ENCODE assay signal across 8 mouse cellular contexts in genomic region chr14:31422395-31422794, GRCm38 (mm10). TPM values are rescaled to one million over a fixed set of nuclear protein-coding genes. Genes with fewer than 3 reads are reported as not detected.
DNase-seq lines count a peak whose midpoint lies in the region; ATAC-seq and TF ChIP-seq lines count a peak whose summit lies in the region.

No protein-coding gene starts in this region.

- TF ChIP-seq CTCF in liver, adult 2 months (IDR thresholded peaks at IDR 0.05; ENCODE audit: low read depth, low read length) = no peak
- no peak for TF ChIP-seq CTCF in embryonic fibroblast, embryonic 13.5 days (IDR thresholded peaks at IDR 0.05; ENCODE audit: borderline replicate concordance, insufficient read depth, low read length)

- 0 out of 2 replicates have a peak, but pooled peaks cover 5% of the 10 kb centered on the region for H3K9me3 ChIP-seq in heart, embryonic 14.5 days (ENCODE audit: control insufficient read depth, low read length)

- no peak for ATAC-seq in heart, embryonic 14.5 days (ENCODE audit: insufficient number of reproducible peaks, insufficient read depth, low FRiP score, low read depth)
- ATAC-seq in neutrophil, adult 5-6 weeks (ENCODE audit: extremely low read depth, insufficient number of reproducible peaks, low FRiP score, poor library complexity, severe bottlenecking) = peak; percentile 50; the same call in 1 of the 2 replicates

- H3K4me1 ChIP-seq in heart, embryonic 14.5 days (ENCODE audit: control insufficient read depth in 2 of 2, insufficient read depth in 2 of 2, low read length in 2 of 2) = peaks cover 46 to 64% of the 10 kb centered on the region in 2 experiments
- H3K4me1 ChIP-seq in liver, adult 2 months (ENCODE audit: control insufficient read depth, insufficient read depth, low read length) = peaks cover 58% of the 10 kb centered on the region
- H3K4me1 ChIP-seq in embryonic fibroblast, embryonic 13.5 days (ENCODE audit: control insufficient read depth, insufficient read depth, low read length) = peaks cover 14% of the 10 kb centered on the region

- peaks cover 5% of the 10 kb centered on the region; the same call in 1 of the 2 replicates for H3K36me3 ChIP-seq in heart, embryonic 14.5 days (ENCODE audit: control insufficient read depth, insufficient read depth, low read length)
- peaks cover 3% of the 10 kb centered on the region; the same call in 1 of the 2 replicates for H3K36me3 ChIP-seq in liver, adult 2 months (ENCODE audit: control insufficient read depth, insufficient read depth, low read length)

- 94% methylated on average over 5 of the region's 5 CpGs for WGBS in heart, embryonic 14.5 days
- 82% methylated on average over 5 of the region's 5 CpGs for WGBS in liver, adult 2 months

- intact Hi-C loops in heart, postnatal 10 days (cut with DNase I) = no loop called here

- H3K4me2 ChIP-seq in heart, embryonic 14.5 days (ENCODE audit: low read length) = no peak overlapping the region

- no peak overlapping the region for H3K9ac ChIP-seq in heart, embryonic 14.5 days (ENCODE audit: low read length)
- 0 out of 2 replicates have a peak overlapping the region, but pooled peaks have one; percentile 7 for H3K9ac ChIP-seq in liver, adult 2 months (ENCODE audit: low read depth, low read length)

- no peaks in the 10 kb centered on the region for H3K27me3 ChIP-seq in heart, embryonic 14.5 days (ENCODE audit: control insufficient read depth, insufficient read depth, low read length)
- no peaks in the 10 kb centered on the region for H3K27me3 ChIP-seq in liver, adult 2 months (ENCODE audit: control insufficient read depth, insufficient read depth, low read length)

- no peak overlapping the region for H3K4me3 ChIP-seq in heart, embryonic 14.5 days (ENCODE audit: control insufficient read depth in 1 of 2, insufficient read depth in 1 of 2, low read depth in 1 of 2, low read length in 2 of 2)
- H3K4me3 ChIP-seq in liver, adult 2 months (ENCODE audit: insufficient read depth, low read depth, low read length) = no peak overlapping the region
- H3K4me3 ChIP-seq in embryonic fibroblast, embryonic 13.5 days (ENCODE audit: insufficient read depth, low read length) = no peak overlapping the region

- peak overlapping the region; percentile 10 to 80 for H3K27ac ChIP-seq in heart, embryonic 14.5 days (replicated peaks in 1 of 2; ENCODE audit: control insufficient read depth in 1 of 2, insufficient read depth in 1 of 2, low read depth in 2 of 2, low read length in 2 of 2)
- peak overlapping the region; percentile 100 for H3K27ac ChIP-seq in liver, adult 2 months (replicated peaks; ENCODE audit: insufficient read depth, low read depth, low read length)
- H3K27ac ChIP-seq in embryonic fibroblast, embryonic 13.5 days (ENCODE audit: insufficient read depth, low read length) = peak overlapping the region; percentile 91

- peaks cover 55% of the 10 kb centered on the region for H3K79me2 ChIP-seq in liver, adult 2 months (ENCODE audit: control insufficient read depth, insufficient read depth, low read length)

- DNase-seq in heart, postnatal 10 days = no peak
- DNase-seq in liver, adult 2 months (ENCODE audit: extremely low read depth, low read depth, low spot score) = no peak
- DNase-seq in liver = no peak
- DNase-seq in c-Kit-positive CD71-positive TER-119-positive erythroid progenitor cells, embryonic 14.5 days (ENCODE audit: low spot score) = no peak
- no peak for DNase-seq in Muller cell, postnatal 12 days (ENCODE audit: inconsistent ontology term)

- TF ChIP-seq POLR2A in liver, adult 2 months (IDR thresholded peaks at IDR 0.05; ENCODE audit: extremely low read depth, insufficient read depth, low read length) = no peak
- no peak for TF ChIP-seq POLR2A in embryonic fibroblast, embryonic 13.5 days (IDR thresholded peaks at IDR 0.05; ENCODE audit: low read depth, low read length)

RNA-seq across cellular contexts. Expression of gene Sh3bp5, which starts 13.5 kb away (rescaled TPM):
- 13.0 and 13.5 TPM in 2 replicates for polyA plus RNA-seq in heart, embryonic 14.5 days (2014; fragmentation: Nextera tagmentation; extraction: Ambion mirVana)
- 10 to 100 TPM; 59.7 to 65.1 TPM for total RNA-seq in heart, postnatal 10 days (2021)
- total RNA-seq in liver, adult 2 months (2014; rRNA removed) = 37.1 and 37.7 TPM in 2 replicates
- polyA plus RNA-seq in liver, adult 2 months (2012; rRNA removed) = 22.6 and 26.1 TPM in 2 replicates
- polyA plus RNA-seq in embryonic fibroblast, embryonic 13.5 days (2011; ENCODE audit: insufficient read length, low read depth, missing spikeins) = 25.0 and 29.1 TPM in 2 replicates
- 110 and 118 TPM in 2 replicates for total RNA-seq in neutrophil, adult 5-6 weeks (2017)

Comparison
In these comparisons a context has a peak if more than half of its experiments do, and no peak if none do; other contexts are left out.
1. H3K27ac ChIP-seq: peak in every context shown above with its lines; median percentile 100 in liver, adult 2 months; 91 in embryonic fibroblast, embryonic 13.5 days; 45 in heart, embryonic 14.5 days.